Mouse (Mus musculus) forebrain, postnatal 0 days (tissue): ENCODE data around the gene Fat4. TPM values are rescaled to one million over a fixed set of nuclear protein-coding genes. Genes with fewer than 3 reads are reported as not detected.

Source experiments
- ATAC-seq: fragments of 200-750 bp; cut with Nextera tagmentation; 2 replicates; pipeline ENCODE4 v1.8.0; 2017; ENCODE audit warnings: mild to moderate bottlenecking, moderate library complexity
- DNase-seq: peaks from one replicate; pipeline ENCODE4 v3.0.0-alpha.2; 2015
- H3K27ac ChIP-seq: fragments of 300-500 bp; sonication (generic); 2 replicates; pipeline ENCODE4 v1.5.1; 2014; ENCODE audit warnings: low read depth, mild to moderate bottlenecking, antibody characterized with exemption, low read length, moderate library complexity, mixed read lengths
- H3K27me3 ChIP-seq: fragments of 300-500 bp; sonication (generic); 2 replicates; pipeline ENCODE4 v1.6.1; 2014; ENCODE audit warnings: mild to moderate bottlenecking, low read length, mixed read lengths; ENCODE audit not compliant: insufficient read depth
- H3K36me3 ChIP-seq: fragments of 300-500 bp; sonication (generic); 2 replicates; pipeline ENCODE4 v1.6.1; 2014; ENCODE audit warnings: mild to moderate bottlenecking, moderate library complexity; ENCODE audit not compliant: insufficient read depth
- H3K4me1 ChIP-seq: fragments of 300-500 bp; sonication (generic); 2 replicates; pipeline ENCODE4 v1.6.1; 2014; ENCODE audit warnings: antibody characterized with exemption; ENCODE audit not compliant: insufficient read depth
- H3K4me2 ChIP-seq: fragments of 300-500 bp; sonication (generic); 2 replicates; pipeline ENCODE4 v1.6.1; 2014; ENCODE audit warnings: low read depth, mild to moderate bottlenecking, moderate library complexity
- H3K4me3 ChIP-seq: fragments of 300-500 bp; sonication (generic); 2 replicates; pipeline ENCODE4 v1.5.1; 2014; ENCODE audit warnings: low read depth, low read length, mixed read lengths
- H3K9ac ChIP-seq: fragments of 300-500 bp; sonication (generic); 2 replicates; pipeline ENCODE4 v1.6.1; 2014; ENCODE audit warnings: mild to moderate bottlenecking
- H3K9me3 ChIP-seq: fragments of 300-500 bp; sonication (generic); 2 replicates; pipeline ENCODE4 v1.6.1; 2016; ENCODE audit warnings: low read length
- CTCF ChIP-seq: sonication (generic); IDR thresholded peaks from 2 replicates; pipeline ENCODE4 v1.5.1; 2016; ENCODE audit warnings: antibody characterized with exemption, control low read depth, low read depth
- WGBS: fragments of 180-500 bp; shearing (Covaris S2); extraction: QIAGEN DNeasy Blood & Tissue Kit; methylation state at CpG from one replicate; pipeline ENCODE4 v1.1.7; 2014; 5-methylcytosine and 5-hydroxymethylcytosine counted together
- polyA plus RNA-seq: library from polyadenylated mRNA; unstranded; fragments of >200 nt; fragmentation: Nextera tagmentation; extraction: Ambion mirVana; gene quantifications from 2 replicates; pipeline ENCODE4 v1.2.1, GENCODE M21; 2015
- total RNA-seq: library from RNA; depleted of rRNA; stranded (reverse); fragments of >200 nt; gene quantifications from 2 replicates; pipeline ENCODE4 v1.2.3, GENCODE M21; 2014

Fat4 gene
- total and polyA plus RNA-seq, 2 experiments from 2014 or later = 4.3 to 62.6 TPM

- DNase-seq (no peak), ATAC-seq (no peak)
- peaks cover 9% of the 10 kb centered on the region for H3K36me3 ChIP-seq
- WGBS = 90% methylated on average over 9 of the region's 9 CpGs
- H3K9ac ChIP-seq = no peak overlapping the region
- no peaks in the 10 kb centered on the region for H3K27me3 ChIP-seq
- TF ChIP-seq CTCF = no peak
- H3K4me1 ChIP-seq = no peaks in the 10 kb centered on the region
- no peak overlapping the region for H3K27ac ChIP-seq
- H3K4me2 ChIP-seq = no peak overlapping the region
- H3K4me3 ChIP-seq = no peak overlapping the region
- no peaks in the 10 kb centered on the region for H3K9me3 ChIP-seq
Observed at GRCm38 (mm10) chr3:38956012-38956648, 69.4 kb downstream of the Fat4 start.

DNA sequence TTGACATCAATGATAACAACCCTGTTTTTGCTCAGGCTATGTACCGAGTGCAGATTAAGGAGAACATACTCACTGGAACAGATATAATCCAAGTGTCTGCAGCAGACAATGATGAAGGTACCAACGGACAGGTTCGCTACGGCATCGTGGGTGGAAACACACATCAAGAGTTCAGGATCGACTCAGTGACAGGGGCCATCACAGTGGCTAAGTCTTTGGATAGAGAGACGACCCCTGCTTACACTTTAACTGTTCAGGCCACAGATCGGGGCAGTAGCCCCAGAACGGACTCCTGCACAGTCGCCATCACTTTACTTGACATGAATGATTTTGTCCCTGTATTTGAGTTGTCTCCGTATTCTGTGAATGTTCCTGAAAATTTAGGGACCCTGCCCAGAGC is 70.4 kb downstream of the Fat4 start:
- 97% methylated on average over 11 of the region's 11 CpGs for WGBS
- Histone ChIP-seq H3K4me2 (no peak overlapping the region), H3K27me3 (no peaks in the 10 kb centered on the region), H3K27ac (no peak overlapping the region), H3K9me3 (no peaks in the 10 kb centered on the region), H3K4me3 (no peak overlapping the region), H3K36me3 (peaks cover 9% of the 10 kb centered on the region; the same call in 1 of the 2 replicates), H3K4me1 (no peaks in the 10 kb centered on the region), H3K9ac (no peak overlapping the region)
- TF ChIP-seq CTCF = no peak
- no peak for ATAC-seq
- no peak for DNase-seq

DNA sequence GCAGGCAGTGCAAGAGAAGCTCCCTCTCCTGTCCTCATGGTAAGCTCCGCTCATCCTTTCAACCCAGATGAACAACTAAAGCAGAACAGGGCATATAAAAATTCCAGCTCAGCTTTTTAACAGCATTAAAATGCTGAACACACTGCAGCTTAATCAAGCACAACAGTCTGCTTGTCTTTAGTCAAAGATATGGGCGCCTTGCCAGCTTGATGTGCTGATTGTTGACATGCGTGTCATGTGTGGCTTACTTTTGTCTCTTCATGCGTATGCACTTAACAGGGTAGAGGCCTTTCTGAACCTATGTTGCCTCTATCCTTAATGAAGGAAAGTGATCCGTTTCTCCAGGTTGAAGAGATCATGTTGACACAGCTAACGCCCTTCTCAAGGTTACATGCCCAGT is 75.6 kb downstream of the Fat4 start:
- TF ChIP-seq CTCF = no peak
- DNase-seq = peak; percentile 51
- peaks cover 8% of the 10 kb centered on the region; the same call in 1 of the 2 replicates for H3K36me3 ChIP-seq
- no peak overlapping the region for H3K4me2 ChIP-seq
- H3K4me3 ChIP-seq = no peak overlapping the region
- no peaks in the 10 kb centered on the region for H3K27me3 ChIP-seq
- H3K9ac ChIP-seq = no peak overlapping the region
- H3K4me1 ChIP-seq = no peaks in the 10 kb centered on the region
- 48% methylated on average over 6 of the region's 6 CpGs for WGBS
- no peak overlapping the region for H3K27ac ChIP-seq
- H3K9me3 ChIP-seq = no peaks in the 10 kb centered on the region
- ATAC-seq = peak; percentile 67

GRCm38 (mm10) chr3:38967480-38967879 is 80.7 kb downstream of the Fat4 start:
- Histone ChIP-seq H3K27me3 (no peaks in the 10 kb centered on the region), H3K9me3 (no peaks in the 10 kb centered on the region), H3K4me3 (no peak overlapping the region), H3K4me1 (no peaks in the 10 kb centered on the region), H3K27ac (no peak overlapping the region), H3K4me2 (no peak overlapping the region), H3K36me3 (peaks cover 17% of the 10 kb centered on the region; the same call in 1 of the 2 replicates), H3K9ac (no peak overlapping the region)
- TF ChIP-seq CTCF = no peak
- DNase-seq (no peak), ATAC-seq (no peak)

DNA sequence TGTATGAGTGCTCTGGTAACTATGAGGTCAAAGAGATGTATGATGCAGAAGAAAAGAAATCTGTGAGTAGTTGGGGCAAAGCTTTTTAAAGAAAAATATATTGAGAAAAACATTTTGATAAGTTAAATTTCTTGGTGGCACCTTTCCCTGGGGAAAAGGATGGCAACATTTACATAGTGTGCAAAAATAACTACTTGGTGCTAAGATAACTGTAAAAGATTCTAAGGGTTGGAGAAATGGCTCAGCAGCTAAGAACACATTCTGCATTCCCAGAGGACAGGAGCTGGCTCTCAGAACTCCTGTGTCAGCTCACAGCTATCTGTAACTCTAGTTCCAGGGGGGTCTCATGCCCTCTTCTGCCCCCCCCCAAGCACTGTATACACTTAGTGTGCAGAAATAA is 99.6 kb downstream of the Fat4 start:
- no peak overlapping the region for H3K27ac ChIP-seq
- H3K4me1 ChIP-seq = no peaks in the 10 kb centered on the region
- H3K9me3 ChIP-seq = no peaks in the 10 kb centered on the region
- no peak for TF ChIP-seq CTCF
- H3K36me3 ChIP-seq = peaks cover 18% of the 10 kb centered on the region; the same call in 1 of the 2 replicates
- no peak for ATAC-seq
- H3K4me3 ChIP-seq = no peak overlapping the region
- H3K9ac ChIP-seq = no peak overlapping the region
- H3K27me3 ChIP-seq = no peaks in the 10 kb centered on the region
- no peak overlapping the region for H3K4me2 ChIP-seq
- no peak for DNase-seq

GRCm38 (mm10) chr3:38989181-38989580 is 102.4 kb downstream of the Fat4 start:
- 68% methylated on average over 3 of the region's 3 CpGs for WGBS
- Histone ChIP-seq H3K4me3 (no peak overlapping the region), H3K27me3 (no peaks in the 10 kb centered on the region), H3K9ac (no peak overlapping the region), H3K27ac (no peak overlapping the region), H3K4me1 (no peaks in the 10 kb centered on the region), H3K36me3 (no peaks in the 10 kb centered on the region), H3K4me2 (no peak overlapping the region), H3K9me3 (no peaks in the 10 kb centered on the region)
- no peak for DNase-seq
- ATAC-seq = no peak
- no peak for TF ChIP-seq CTCF

DNA sequence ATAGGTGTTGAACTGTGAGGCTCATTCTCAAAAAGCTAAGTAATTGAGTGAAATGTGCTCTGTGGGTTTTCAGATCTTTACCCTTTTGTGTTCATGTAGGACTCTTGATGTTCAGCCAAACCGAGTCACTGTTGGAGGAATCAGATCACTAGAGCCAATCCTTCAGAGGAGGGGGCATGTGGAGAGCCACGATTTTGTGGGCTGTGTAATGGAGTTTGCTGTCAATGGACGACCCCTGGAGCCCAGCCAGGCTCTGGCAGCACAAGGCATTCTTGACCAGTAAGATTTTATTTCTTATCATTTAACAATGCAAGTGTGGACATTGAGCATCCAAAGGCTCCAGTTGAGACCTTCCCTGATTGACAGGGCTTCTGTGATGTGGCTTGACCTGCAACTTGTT is 113.3 kb downstream of the Fat4 start:
- ATAC-seq (no peak), DNase-seq (no peak)
- peaks cover 29% of the 10 kb centered on the region for H3K36me3 ChIP-seq
- TF ChIP-seq CTCF = no peak
- H3K9ac ChIP-seq = no peak overlapping the region
- H3K4me1 ChIP-seq = no peaks in the 10 kb centered on the region
- no peaks in the 10 kb centered on the region for H3K9me3 ChIP-seq
- H3K27me3 ChIP-seq = no peaks in the 10 kb centered on the region
- no peak overlapping the region for H3K4me2 ChIP-seq
- WGBS = 46% methylated on average over 3 of the region's 3 CpGs
- H3K4me3 ChIP-seq = no peak overlapping the region
- no peak overlapping the region for H3K27ac ChIP-seq
